ENCODE assay signal across 23 mouse cellular contexts in the genomic region with DNA sequence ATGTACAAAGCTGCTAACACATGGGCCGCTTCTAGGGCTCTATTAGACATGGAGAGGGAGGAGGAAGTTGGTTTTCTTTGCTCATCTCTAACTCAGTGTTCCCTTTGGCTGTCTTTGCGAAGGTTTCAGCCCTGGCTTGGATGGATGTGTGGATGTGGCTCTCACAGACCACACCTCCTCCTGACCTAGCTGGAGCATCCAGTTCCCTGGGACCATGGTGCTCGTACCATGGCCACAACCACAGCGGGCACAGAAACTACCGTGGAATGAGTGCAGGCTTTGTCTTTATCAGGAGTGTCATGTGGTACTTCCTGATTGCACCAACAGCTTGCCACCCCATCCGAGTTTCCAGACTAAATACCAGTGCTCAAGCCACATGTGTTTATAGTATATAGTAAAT.
"Had no signal": no experiment of that assay in that cellular context is flagged by ENCODE, and none has a peak within 500 bp of the region (broad histone marks: within the 10 kb centered on the region; RNA-seq: fewer than 3 reads in every experiment).

No protein-coding gene starts in this region.

- H3K9me3 ChIP-seq: heart, embryonic 10.5 days; heart, embryonic 12.5 days; hindbrain, embryonic 12.5 days; intestine, embryonic 15.5 days; liver, embryonic 13.5 days had no signal

- H3K4me1 ChIP-seq: liver, embryonic 13.5 days had no signal

- H3K4me2 ChIP-seq: heart, embryonic 12.5 days; hindbrain, embryonic 12.5 days; hindbrain, embryonic 14.5 days; intestine, embryonic 15.5 days; liver, embryonic 13.5 days had no signal

- ATAC-seq: forebrain, postnatal 0 days; hindbrain, embryonic 16.5 days; inflammation-experienced regulatory T-cells, adult 6 months; intestine, embryonic 15.5 days; intestine, postnatal 0 days had no signal

- H3K36me3 ChIP-seq: heart, embryonic 10.5 days; heart, embryonic 12.5 days; hindbrain, embryonic 12.5 days; intestine, embryonic 15.5 days; liver, embryonic 13.5 days had no signal

- H3K27me3 ChIP-seq: heart, embryonic 12.5 days; hindbrain, embryonic 12.5 days; intestine, embryonic 15.5 days; liver, embryonic 13.5 days had no signal

- H3K9ac ChIP-seq: forebrain, postnatal 0 days; heart, embryonic 12.5 days; hindbrain, embryonic 12.5 days; hindbrain, embryonic 14.5 days; intestine, embryonic 15.5 days; liver, embryonic 13.5 days had no signal

- H3K4me3 ChIP-seq: heart, embryonic 10.5 days; heart, embryonic 12.5 days; hindbrain, embryonic 12.5 days; intestine, embryonic 15.5 days; liver, embryonic 13.5 days had no signal

- DNase-seq: forebrain, postnatal 0 days; gastrocnemius, postnatal 14 days; gastrocnemius, postnatal 36 days; heart, adult 18-20 months; heart, postnatal 10 days; heart, postnatal 36 days; kidney, adult 18-20 months; kidney, adult 8-10 months; kidney, postnatal 10 days; kidney, postnatal 25 days; layer of hippocampus, adult 9-11 months; layer of hippocampus, postnatal 36 days; left cerebral cortex, postnatal 4 days; liver; liver, embryonic 13.5 days had no signal

- H3K27ac ChIP-seq: heart, embryonic 10.5 days; hindbrain, embryonic 12.5 days; hindbrain, embryonic 14.5 days; intestine, embryonic 15.5 days; liver, embryonic 13.5 days had no signal
